Mouse (Mus musculus) hindlimb bud, embryonic 11.5 days (tissue): Measurements from ENCODE around the gene Dpp3.
"Not testable (repeated sequence)": the region's sequence is repeated elsewhere in the genome, so short reads cannot be mapped to it uniquely, and the experiment has no call there.

ENCODE experiments used
- DNase-seq: peaks from one replicate; pipeline ENCODE4 v3.0.0-alpha.2; 2012; ENCODE audit warnings: low read depth, low spot score; ENCODE audit errors: extremely low spot score

Gene Dpp3

DNA sequence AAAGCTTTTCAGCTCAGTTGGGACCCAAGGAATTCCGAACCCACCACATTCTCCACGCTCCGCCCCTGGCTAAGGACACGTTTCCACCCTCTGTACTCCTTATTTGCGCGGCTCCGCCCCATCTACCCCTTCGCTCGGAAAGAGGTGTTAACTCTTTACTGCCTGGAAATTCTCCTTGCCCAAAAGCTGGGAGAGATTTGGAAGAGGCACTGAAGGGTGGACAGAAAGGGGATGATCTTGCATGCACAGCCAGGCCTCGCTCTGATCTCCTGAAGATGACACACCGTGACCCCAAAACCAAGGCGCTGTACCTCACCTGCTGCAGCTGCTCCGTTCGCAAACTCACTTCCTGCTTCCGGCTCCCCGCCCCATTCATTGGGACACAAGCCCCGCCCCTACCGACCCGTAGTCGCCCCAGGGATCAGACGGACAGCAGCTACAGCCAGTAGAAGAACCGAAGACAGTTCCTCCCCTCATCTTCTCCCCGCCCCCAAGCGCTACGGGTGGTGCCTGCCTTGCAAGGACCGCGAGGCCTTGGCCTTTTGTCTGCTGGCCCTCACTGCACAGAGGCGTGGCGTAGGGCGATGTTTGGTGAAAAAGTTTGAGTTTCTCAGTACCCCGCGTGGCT lies at the start of gene Dpp3:
Gene Dpp3 (minus strand): TSS at position 384 of the 628 bp plus-strand sequence.
- peak; percentile 85 for DNase-seq

DNA sequence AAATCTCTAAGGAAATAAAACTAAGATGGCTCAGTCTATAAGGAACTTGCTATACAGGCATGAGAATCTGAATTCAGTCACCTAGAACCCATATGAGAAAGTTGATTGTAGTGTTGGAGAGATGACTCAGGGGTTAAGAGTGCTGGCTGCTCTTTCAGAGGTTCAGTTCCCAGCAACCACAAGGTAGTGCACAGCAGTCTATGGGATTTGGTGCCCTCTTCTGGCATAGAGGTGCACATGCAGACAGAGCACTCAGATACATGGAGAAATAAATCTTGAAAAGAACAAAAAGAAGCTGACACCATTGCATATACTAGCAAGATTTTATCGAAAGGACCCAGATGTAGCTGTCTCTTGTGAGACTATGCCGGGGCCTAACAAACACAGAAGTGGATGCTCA lies 40.1 kb upstream of the Dpp3 start:
- DNase-seq: no peak

DNA sequence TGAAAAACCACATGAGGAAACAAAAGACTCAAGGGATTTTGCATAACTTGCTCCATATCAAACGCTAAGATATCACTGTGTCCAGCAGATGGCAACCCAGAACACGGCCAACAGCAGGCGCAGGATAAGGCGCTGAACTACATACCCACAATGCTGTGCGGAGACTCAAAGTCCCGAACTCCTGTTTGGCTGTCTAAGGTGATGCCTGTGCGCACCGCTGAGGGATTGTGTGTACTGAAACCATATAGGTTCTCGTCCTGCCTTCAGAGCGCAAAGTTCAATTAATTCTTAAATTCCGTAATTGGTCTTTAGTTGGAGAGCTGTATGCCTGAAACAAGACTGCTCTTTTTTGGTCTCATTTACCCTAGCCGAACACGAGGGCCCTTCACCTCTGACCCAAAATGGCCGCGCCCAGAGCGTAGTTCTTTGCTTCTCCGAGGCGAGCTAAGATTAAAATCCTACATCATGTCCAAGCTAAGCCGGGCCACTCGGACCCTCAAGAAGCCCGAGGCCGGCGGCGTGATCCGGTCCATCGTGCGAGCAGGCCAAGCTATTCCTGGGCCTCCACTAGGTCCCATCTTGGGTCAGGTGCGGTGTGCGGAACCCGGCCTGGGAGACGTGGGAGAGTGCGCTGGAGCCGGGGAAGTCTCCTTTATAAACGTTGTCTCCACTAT lies 34.0 kb upstream of the Dpp3 start, which contains the start of gene Mrpl11:
Gene Mrpl11 (plus strand): TSS at position 220 of the 674 bp plus-strand sequence.
- DNase-seq: peak; percentile 95

DNA sequence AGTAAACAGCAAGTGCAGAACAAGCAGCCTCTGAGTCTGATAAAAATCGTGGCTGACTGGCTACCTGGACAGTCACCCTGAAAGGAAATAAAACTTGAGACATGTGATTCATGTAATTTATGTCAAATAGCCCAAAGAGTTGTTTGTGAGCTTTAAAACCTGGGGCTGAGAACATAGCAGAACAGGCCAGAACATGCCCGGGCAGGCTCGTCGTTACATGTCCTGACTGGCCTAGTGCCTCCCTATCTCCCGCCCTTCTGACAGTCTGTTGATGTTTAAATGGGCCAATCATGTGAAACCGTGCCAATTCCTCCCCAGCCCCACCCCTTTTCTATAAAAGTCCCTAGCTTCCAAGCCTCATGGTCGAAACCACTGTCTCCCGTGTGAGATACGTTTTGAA lies 20.6 kb upstream of the Dpp3 start:
- not testable (repeated sequence) for DNase-seq

DNA sequence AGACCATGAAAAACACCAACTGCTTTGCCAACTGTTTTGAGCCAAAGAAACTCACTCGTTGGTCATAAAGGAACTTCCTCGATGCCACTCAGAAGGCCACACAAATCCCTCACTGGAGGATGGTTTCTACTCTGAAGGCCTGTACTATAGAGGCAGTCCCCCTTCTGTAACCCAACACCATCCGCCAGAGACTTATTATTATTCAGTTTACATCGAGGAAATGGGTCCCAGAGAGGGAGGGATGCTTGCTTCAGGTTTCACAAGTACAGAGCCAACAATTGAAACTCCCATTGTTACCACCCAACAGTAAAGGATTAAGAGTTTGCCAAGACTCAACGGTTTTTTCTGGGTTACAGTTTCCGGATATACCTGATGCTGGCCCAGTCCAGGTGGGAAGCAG lies 17.5 kb upstream of the Dpp3 start:
- no peak for DNase-seq

DNA sequence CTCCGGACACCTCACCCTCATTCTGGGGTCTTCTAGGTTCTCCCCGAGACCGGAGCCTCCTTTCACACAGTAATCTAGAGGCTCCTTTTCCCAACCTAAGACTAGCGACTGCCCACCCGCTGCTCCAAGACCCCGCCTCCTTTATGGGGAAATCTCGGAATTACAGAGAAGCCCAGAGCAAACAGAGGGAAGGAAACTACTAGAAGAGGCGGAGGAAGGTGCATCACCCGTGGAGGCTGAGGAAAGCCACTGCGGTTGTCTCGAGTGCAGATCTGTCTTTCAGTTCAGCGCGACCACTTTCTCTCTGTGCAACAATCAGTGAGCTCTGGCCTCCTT lies 15.1 kb upstream of the Dpp3 start:
- DNase-seq: no peak

DNA sequence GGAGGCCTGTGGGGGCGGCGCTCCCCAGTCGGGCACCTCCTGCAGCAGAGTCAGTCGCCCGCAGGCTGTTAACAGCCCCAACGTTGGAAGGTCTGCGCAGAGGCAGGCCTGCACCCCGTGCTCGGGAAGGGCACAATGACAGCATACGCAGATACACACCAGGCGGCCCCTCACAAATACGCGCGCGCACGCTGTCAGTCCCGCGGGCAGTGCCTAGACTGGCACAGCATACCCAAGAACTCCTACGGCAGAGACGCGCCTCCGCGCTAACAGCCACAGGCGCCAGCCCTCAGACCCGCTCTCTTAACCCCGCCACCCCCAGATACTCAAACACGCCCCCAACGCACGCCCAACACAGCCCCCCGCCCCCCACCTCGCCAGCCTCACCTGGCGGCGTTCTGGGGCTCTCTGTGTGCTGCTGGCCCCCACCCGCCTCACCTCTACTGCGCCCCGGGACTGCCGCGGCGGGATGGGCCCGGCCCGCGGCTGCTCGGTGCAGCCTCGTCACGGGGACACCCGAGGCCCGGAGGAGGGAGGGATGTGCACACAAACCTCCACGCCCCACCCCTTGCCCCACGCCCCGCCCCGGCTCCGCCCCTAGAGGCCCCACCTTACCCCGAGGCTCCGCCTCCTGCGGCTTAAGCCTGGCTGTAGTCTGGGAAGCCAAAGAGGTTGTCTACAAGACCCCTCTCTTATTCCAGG lies 14.6 kb upstream of the Dpp3 start, which contains the start of gene Peli3:
Gene Peli3 (minus strand): TSS at position 577 of the 702 bp plus-strand sequence.
- no peak for DNase-seq

DNA sequence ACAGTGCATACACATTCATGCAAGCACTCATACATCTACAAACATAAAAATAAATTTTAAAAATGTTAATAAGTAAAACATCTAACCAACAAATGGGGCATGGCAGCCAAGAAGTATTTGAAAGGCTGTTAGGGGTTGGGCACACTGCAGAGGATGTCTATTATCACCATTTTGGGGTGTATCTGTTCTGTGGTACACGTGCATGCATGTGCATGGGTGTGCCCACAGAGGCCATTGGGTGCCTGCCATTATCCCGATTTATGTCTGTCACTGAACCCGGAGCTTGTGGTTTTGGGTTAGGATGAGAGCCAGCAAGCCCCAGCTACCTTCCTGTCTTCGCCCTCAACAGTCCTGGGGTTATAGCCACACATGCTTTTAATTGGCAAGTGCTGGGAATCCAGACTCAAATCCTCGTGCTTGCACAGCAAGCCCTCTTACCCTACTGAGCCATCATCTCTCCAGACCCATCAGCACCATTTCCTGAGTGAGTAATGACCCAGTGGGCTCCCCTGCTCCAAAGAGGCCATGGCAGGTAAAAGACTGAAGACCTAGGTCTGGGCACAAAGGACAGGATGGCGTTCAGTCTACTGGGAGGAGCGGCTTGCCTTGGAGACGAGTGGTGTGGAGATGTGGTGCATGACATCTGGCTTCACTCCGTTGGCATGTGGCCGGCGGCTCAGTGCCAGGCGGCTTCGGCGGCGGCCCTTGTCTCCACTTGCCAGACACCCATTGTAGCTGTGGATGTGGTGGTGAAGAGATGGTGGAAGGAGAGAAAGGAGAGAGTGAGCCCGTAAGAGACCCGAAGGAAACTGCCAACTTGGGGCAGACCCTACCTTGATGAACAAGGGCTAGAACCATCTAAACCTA lies 9.6 kb upstream of the Dpp3 start:
- DNase-seq: no peak

DNA sequence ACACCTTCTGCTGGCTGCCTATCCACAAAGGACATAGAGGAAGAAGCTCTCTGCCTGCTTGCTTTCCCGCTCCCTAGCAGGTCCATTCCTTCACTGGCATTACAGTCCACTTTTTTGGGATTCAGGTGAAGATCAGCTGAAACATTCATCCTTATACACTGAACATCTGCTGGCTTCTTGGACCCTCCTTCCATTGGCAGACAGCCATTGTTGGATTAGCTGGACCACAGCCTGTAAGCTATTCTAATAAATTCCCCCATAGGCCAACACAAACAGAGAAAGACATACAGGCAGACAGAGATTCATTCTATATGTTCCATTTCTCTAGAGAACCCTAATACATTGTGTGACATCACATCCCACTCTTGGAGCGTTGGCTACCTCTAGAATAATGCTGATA lies 8.8 kb upstream of the Dpp3 start:
- DNase-seq: no peak

DNA sequence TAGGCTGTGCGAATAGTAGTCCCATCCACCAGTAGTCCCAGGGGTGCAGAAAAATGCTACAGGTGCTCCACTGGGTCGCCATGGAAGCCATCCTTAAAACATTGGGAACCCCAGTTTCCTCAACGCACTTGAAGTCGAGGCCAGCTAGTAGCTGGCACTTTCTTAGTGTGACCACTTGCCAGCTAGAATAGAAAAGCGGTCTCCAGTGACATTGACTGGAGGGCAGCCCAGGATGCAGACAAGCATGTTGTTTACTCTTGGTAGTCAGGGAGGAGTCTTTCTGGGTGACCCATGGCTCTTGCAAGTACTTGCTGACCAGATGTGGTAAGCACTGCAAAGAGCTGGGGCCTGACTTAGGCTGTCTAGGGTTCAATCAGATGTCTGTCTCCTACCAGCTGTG lies 694 bp upstream of the Dpp3 start:
- DNase-seq: no peak

DNA sequence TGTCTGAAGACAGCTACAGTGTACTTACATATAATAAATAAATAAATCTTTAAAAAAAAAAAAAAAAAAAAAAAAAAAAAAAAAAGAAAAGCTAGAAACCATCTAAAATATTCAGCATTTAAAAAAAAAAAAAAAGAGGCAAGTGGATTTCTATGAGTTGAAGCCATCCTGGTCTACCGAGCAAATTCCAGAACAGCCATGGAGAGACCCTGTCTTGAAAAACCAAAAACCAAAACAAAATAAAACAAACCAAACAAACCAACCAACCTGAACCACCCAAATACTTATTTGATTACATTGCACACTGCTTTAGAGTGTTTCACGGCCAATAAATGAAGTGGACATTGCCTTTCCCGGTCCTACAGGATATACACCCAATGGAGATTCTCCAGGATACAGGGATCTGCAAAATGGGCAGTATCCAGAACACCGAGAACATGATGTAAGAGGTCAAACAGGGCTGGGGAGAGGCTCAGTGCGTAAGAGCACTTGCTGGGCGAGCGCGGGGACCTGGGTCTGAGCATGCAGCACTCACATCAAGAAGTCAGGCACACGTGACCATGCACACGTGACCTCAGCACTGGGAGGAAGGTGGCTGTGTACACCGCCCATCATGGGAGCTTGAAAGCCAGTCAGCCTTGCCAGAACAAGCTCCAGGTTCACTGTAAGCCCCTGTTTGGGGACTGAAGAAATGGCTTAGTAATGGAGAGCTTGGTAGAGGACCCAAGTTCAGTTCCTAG lies 2.8 kb downstream of the Dpp3 start:
- no peak for DNase-seq

DNA sequence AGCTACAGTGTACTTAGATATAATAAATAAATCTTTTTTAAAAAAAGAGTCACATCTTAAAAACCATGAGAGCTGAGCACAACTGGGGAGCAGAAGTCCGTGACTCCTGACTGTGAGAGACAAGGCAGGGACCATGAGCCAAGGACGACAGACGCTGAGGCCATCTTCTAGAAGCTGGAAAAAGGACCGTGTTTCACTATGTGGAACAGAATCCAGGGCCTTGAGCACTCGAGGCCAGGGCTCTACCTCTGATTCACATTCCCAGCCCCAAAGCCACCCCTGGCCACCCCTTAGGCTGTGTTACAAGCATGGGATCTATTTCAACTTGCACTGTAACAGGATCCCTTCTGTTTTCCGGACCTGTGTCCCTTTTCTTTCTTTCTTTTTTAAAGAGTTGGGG lies 8.4 kb downstream of the Dpp3 start:
- no peak for DNase-seq

DNA sequence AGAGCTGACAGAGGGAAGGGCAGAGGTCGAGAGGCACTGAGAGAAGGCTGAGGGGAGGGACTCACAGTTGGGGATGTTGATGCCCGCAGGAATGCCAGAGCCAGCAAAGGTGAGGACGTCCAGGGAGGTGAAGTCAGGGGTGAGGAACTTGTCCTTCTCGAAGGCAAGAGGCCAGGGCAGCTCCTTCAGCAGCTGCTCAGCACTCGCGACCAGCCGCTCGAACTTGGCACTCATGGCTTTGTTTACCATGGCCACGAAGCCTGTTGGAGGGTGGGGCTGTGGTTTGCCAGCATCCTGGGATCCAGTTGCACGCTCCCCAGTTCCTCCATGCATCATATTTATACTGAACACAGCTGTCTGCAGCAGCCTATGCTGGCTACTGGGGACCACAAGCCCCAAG lies 11.3 kb downstream of the Dpp3 start:
- DNase-seq: no peak

DNA sequence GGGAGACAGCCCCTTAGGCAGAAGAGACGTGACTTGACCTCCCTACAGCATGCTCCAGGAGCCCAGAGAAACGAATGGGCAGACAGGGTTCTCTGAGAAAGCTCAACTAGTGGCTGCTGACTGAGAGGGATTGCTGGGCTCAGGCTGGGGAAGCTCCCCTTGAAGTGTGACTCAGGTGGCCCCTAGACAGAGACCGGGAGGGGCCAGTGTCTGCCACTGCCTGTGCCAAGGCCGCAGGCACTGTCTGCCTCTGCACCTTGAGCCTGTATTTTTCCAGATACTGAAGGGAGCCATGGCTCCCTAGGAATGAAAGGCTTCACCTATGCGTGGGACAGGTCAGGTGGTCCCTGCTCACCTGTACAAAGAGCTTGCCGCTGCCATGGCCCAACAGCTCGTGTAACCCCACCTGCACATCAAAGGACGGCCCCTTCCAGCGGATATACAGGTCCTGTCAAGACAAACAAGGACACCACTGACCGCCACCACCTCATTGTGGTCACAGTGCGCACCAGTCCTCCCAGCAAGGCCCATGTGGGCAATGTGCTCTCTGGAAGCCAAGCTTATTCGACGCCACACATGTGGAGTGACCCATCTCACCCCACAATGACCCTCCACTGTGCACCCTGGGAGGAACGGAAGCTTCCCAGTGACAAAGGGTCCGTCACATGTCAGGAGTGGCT lies 12.0 kb downstream of the Dpp3 start:
- no peak for DNase-seq

DNA sequence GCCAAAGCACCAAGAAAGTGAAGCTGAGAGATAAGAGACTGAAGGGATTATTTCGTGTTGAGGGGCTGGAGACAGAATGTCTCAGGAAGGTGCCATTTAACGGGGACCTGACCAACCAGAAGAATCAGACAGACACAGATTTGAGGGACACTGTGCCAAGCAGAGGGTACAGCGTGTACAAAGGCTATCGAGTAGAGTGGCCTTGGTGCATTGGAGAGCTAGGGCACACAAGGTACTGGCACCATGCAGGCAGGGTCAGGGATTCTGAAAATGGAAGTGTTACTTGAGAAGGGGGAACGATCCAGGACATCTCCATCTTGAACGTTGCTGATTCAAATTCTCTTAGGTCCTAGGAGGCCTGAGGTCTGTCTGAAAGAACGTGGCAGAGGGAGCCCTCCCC lies 18.7 kb downstream of the Dpp3 start:
- no peak for DNase-seq

DNA sequence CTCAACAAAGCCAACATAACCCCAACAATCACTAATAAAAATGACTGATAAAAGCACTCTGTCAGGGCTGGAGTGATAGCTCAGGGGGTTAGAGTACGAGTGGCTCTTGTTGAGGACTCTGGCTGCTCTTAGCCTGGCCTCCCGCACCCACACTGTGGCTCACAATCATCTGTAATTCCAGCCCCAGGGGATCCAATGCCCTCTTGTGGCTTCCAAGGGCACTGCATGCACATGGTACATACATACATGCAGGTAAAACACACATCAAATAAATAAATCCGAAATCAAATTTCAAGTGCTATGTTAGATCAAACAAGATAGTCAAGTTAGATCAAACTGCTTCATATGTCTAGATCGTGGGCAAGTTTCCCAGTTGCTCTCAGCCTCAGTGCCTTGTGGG lies 20.0 kb downstream of the Dpp3 start:
- DNase-seq: no peak

DNA sequence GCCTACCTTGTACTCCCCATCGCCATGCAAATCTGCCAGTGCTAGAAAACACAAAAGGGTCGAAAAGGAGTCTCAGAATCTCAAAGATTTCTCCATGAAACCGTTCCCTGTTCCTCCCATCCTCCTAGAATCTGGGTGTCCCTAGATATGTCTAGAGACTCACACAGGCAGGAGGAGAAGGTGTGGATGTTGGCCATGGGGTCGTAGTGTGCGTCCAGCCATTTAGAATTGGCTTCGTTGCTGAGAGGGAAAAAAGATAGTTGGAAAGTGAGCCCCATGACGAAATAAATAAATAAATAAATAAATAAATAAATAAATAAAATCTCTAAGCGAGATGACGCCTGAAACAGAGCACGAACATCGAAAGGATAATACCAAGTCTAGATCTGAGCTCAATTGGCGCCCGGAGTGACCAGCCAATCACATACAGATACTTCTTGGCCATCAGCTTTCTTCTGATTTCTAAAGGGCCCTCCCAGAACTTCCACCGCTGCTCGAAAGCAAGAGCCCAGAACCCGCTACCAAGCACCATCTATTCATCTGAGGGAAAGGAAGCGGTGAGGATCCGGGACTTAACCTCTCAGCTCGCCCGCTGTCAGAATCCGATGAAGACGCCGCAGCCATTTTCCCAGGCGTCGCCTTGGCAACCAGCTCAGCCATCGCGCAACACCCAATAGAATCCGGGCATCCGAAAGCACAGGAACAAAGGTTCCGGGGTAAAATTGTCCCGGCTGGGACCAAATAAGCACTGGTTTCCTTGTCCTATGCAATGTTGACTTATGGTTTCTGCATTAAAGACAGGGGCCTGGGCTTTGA lies 21.9 kb downstream of the Dpp3 start, which contains the start of gene Bbs1:
Gene Bbs1 (minus strand): TSS at position 650 of the 816 bp plus-strand sequence.
- DNase-seq: peak; percentile 49

DNA sequence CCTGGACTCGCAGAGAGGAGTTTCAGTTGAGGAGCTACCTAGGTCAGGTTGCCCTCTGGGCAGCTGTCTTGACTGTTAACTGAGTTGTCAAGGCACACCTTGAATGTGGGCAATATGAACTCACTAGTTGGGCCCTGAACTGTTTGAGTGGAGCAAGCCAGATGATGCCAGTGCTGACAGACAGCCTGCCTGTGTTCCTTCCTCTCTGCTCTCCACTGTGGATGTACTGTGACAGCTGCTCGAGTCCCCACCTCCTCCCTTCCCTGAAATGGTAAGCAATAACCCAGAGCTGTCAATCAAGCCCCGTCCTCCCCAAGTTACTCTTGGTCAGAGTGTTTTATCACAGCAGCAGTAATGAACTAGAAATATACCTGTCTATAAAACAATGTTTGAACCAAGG lies 28.2 kb downstream of the Dpp3 start:
- DNase-seq: no peak

DNA sequence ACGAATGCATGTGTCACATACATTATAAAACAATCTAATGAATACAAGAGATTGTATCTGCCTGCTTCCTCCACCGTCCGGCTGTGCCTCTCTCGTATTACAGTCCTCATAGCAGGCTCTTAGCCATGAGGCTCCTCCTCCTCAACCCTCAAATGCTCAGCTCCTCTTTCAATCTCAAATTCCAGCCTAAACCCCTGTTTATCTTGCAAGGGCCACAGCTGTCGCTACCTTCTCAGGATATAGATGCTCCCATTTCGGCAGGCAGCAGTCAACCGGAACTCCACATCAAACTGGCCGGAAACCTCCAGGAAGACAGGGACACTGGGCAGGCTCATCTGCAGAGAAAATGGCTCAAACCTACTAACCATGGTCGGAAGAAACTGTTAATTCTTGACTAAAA lies 29.1 kb downstream of the Dpp3 start:
- DNase-seq: no peak
